Mouse (Mus musculus) limb, embryonic 15.5 days (tissue): ENCODE measurements around the gene Golt1b. TPM values are rescaled to one million over a fixed set of nuclear protein-coding genes. Genes with fewer than 3 reads are reported as not detected.

Experiments
- ATAC-seq: fragments of 200-750 bp; cut with Nextera tagmentation; 2 replicates; pipeline ENCODE4 v1.8.0; 2017; ENCODE audit warnings: low read depth, moderate TSS enrichment; ENCODE audit not compliant: insufficient number of reproducible peaks, low FRiP score, low TSS enrichment
- H3K27ac ChIP-seq: fragments of 300-500 bp; sonication (generic); 2 replicates; pipeline ENCODE4 v1.5.1; 2015; ENCODE audit warnings: moderate library complexity, mild to moderate bottlenecking, inconsistent platforms
- H3K27me3 ChIP-seq: fragments of 300-500 bp; sonication (generic); 2 replicates; pipeline ENCODE4 v1.6.1; 2015; ENCODE audit warnings: inconsistent platforms
- H3K36me3 ChIP-seq: fragments of 300-500 bp; sonication (generic); 2 replicates; pipeline ENCODE4 v1.6.1; 2015; ENCODE audit warnings: inconsistent platforms
- H3K4me1 ChIP-seq: fragments of 300-500 bp; sonication (generic); 2 replicates; pipeline ENCODE4 v1.6.1; 2015; ENCODE audit warnings: inconsistent platforms
- H3K4me2 ChIP-seq: fragments of 300-500 bp; sonication (generic); 2 replicates; pipeline ENCODE4 v1.6.1; 2015; ENCODE audit warnings: mild to moderate bottlenecking, inconsistent platforms
- H3K4me3 ChIP-seq: fragments of 300-500 bp; sonication (generic); 2 replicates; pipeline ENCODE4 v1.5.1; 2015; ENCODE audit warnings: mild to moderate bottlenecking, inconsistent platforms
- H3K9ac ChIP-seq: fragments of 300-500 bp; sonication (generic); 2 replicates; pipeline ENCODE4 v1.6.1; 2015; ENCODE audit warnings: inconsistent platforms
- H3K9me3 ChIP-seq: fragments of 300-500 bp; sonication (generic); 2 replicates; pipeline ENCODE4 v1.6.1; 2016; ENCODE audit warnings: inconsistent platforms
- WGBS: fragments of 180-500 bp; shearing (Covaris S2); methylation state at CpG from one replicate; pipeline ENCODE4 v1.1.7; 2015; 5-methylcytosine and 5-hydroxymethylcytosine counted together
- polyA plus RNA-seq: library from polyadenylated mRNA; unstranded; fragments of >200 nt; fragmentation: Nextera tagmentation; extraction: Ambion mirVana; gene quantifications from 2 replicates; pipeline ENCODE4 v1.2.1, GENCODE M21; 2015

Gene Golt1b
- polyA plus RNA-seq, 1 experiment from 2014 or later = 130 TPM

- H3K4me2 ChIP-seq = no peak overlapping the region
- H3K9me3 ChIP-seq = no peaks in the 10 kb centered on the region
- no peak overlapping the region for H3K27ac ChIP-seq
- H3K4me3 ChIP-seq = no peak overlapping the region
- H3K9ac ChIP-seq = no peak overlapping the region
- peaks cover 70% of the 10 kb centered on the region for H3K36me3 ChIP-seq
- ATAC-seq = no peak
- H3K4me1 ChIP-seq = no peaks in the 10 kb centered on the region
- WGBS = 66% methylated on average over 9 of the region's 9 CpGs
- no peaks in the 10 kb centered on the region for H3K27me3 ChIP-seq
Observed at GRCm38 (mm10) chr6:142363019-142363576, 23.9 kb upstream of the Golt1b start.

- no peaks in the 10 kb centered on the region for H3K4me1 ChIP-seq
- H3K4me3 ChIP-seq = no peak overlapping the region
- WGBS = 77% methylated on average over 8 of the region's 8 CpGs
- no peaks in the 10 kb centered on the region for H3K27me3 ChIP-seq
- H3K4me2 ChIP-seq = no peak overlapping the region
- ATAC-seq = no peak
- H3K36me3 ChIP-seq = peaks cover 54% of the 10 kb centered on the region
- no peak overlapping the region for H3K9ac ChIP-seq
- H3K9me3 ChIP-seq = no peaks in the 10 kb centered on the region
- no peak overlapping the region for H3K27ac ChIP-seq
Observed at GRCm38 (mm10) chr6:142365742-142366472, 21.1 kb upstream of the Golt1b start.

- Histone ChIP-seq H3K27me3 (no peaks in the 10 kb centered on the region), H3K27ac (no peak overlapping the region), H3K4me2 (no peak overlapping the region), H3K9me3 (no peaks in the 10 kb centered on the region), H3K9ac (no peak overlapping the region), H3K36me3 (peaks cover 53% of the 10 kb centered on the region), H3K4me3 (no peak overlapping the region), H3K4me1 (no peaks in the 10 kb centered on the region)
- WGBS = 86% methylated on average over 10 of the region's 10 CpGs
- no peak for ATAC-seq
Observed at GRCm38 (mm10) chr6:142366473-142367018, 20.5 kb upstream of the Golt1b start.

GRCm38 (mm10) chr6:142367565-142367964 is 19.5 kb upstream of the Golt1b start:
- peaks cover 55% of the 10 kb centered on the region for H3K36me3 ChIP-seq
- H3K4me1 ChIP-seq = no peaks in the 10 kb centered on the region
- H3K9ac ChIP-seq = no peak overlapping the region
- no peak overlapping the region for H3K4me3 ChIP-seq
- WGBS = 88% methylated on average over 3 of the region's 3 CpGs
- H3K27ac ChIP-seq = no peak overlapping the region
- no peaks in the 10 kb centered on the region for H3K9me3 ChIP-seq
- no peaks in the 10 kb centered on the region for H3K27me3 ChIP-seq
- H3K4me2 ChIP-seq = no peak overlapping the region
- ATAC-seq = no peak

GRCm38 (mm10) chr6:142369568-142369967 is 17.5 kb upstream of the Golt1b start:
- H3K27me3 ChIP-seq = no peaks in the 10 kb centered on the region
- no peak overlapping the region for H3K4me3 ChIP-seq
- H3K27ac ChIP-seq = no peak overlapping the region
- no peaks in the 10 kb centered on the region for H3K4me1 ChIP-seq
- no peak for ATAC-seq
- peaks cover 56% of the 10 kb centered on the region for H3K36me3 ChIP-seq
- no peak overlapping the region for H3K9ac ChIP-seq
- 87% methylated on average over 3 of the region's 3 CpGs for WGBS
- H3K9me3 ChIP-seq = no peaks in the 10 kb centered on the region
- H3K4me2 ChIP-seq = no peak overlapping the region

GRCm38 (mm10) chr6:142377081-142377480 is 9.9 kb upstream of the Golt1b start:
- 68% methylated on average over 1 of the region's 1 CpGs for WGBS
- H3K9me3 ChIP-seq = no peaks in the 10 kb centered on the region
- H3K27me3 ChIP-seq = no peaks in the 10 kb centered on the region
- no peaks in the 10 kb centered on the region for H3K4me1 ChIP-seq
- H3K27ac ChIP-seq = no peak overlapping the region
- no peak for ATAC-seq
- no peak overlapping the region for H3K9ac ChIP-seq
- H3K4me2 ChIP-seq = no peak overlapping the region
- H3K36me3 ChIP-seq = peaks cover 46% of the 10 kb centered on the region
- H3K4me3 ChIP-seq = no peak overlapping the region

- Histone ChIP-seq H3K27me3 (no peaks in the 10 kb centered on the region), H3K9ac (no peak overlapping the region), H3K9me3 (no peaks in the 10 kb centered on the region), H3K4me1 (no peaks in the 10 kb centered on the region), H3K27ac (no peak overlapping the region), H3K4me3 (no peak overlapping the region), H3K4me2 (no peak overlapping the region), H3K36me3 (peaks cover 34% of the 10 kb centered on the region)
- WGBS = 87% methylated on average over 8 of the region's 8 CpGs
- ATAC-seq = no peak
Observed at GRCm38 (mm10) chr6:142378576-142379330, 8.3 kb upstream of the Golt1b start.

- H3K36me3 ChIP-seq = peaks cover 23% of the 10 kb centered on the region
- H3K9ac ChIP-seq = no peak overlapping the region
- ATAC-seq = no peak
- no peaks in the 10 kb centered on the region for H3K9me3 ChIP-seq
- H3K4me2 ChIP-seq = no peak overlapping the region
- H3K4me3 ChIP-seq = no peak overlapping the region
- no peak overlapping the region for H3K27ac ChIP-seq
- no peaks in the 10 kb centered on the region for H3K4me1 ChIP-seq
- 86% methylated on average over 6 of the region's 6 CpGs for WGBS
- H3K27me3 ChIP-seq = no peaks in the 10 kb centered on the region
Observed at GRCm38 (mm10) chr6:142379961-142380360, 7.1 kb upstream of the Golt1b start.

- H3K27me3 ChIP-seq = no peaks in the 10 kb centered on the region
- H3K4me2 ChIP-seq = no peak overlapping the region
- peaks cover 6% of the 10 kb centered on the region for H3K4me1 ChIP-seq
- H3K9me3 ChIP-seq = no peaks in the 10 kb centered on the region
- H3K9ac ChIP-seq = no peak overlapping the region
- no peak overlapping the region for H3K27ac ChIP-seq
- H3K4me3 ChIP-seq = no peak overlapping the region
- ATAC-seq = no peak
- peaks cover 9% of the 10 kb centered on the region for H3K36me3 ChIP-seq
- 89% methylated on average over 7 of the region's 7 CpGs for WGBS
Observed at GRCm38 (mm10) chr6:142381615-142382014, 5.4 kb upstream of the Golt1b start.

GRCm38 (mm10) chr6:142384521-142384920 is 2.5 kb upstream of the Golt1b start:
- no peak overlapping the region for H3K4me3 ChIP-seq
- H3K9ac ChIP-seq = no peak overlapping the region
- peaks cover 22% of the 10 kb centered on the region for H3K4me1 ChIP-seq
- no peak overlapping the region for H3K27ac ChIP-seq
- no peaks in the 10 kb centered on the region for H3K9me3 ChIP-seq
- no peak for ATAC-seq
- H3K27me3 ChIP-seq = no peaks in the 10 kb centered on the region
- H3K4me2 ChIP-seq = no peak overlapping the region
- 89% methylated on average over 9 of the region's 9 CpGs for WGBS
- H3K36me3 ChIP-seq = no peaks in the 10 kb centered on the region

GRCm38 (mm10) chr6:142386285-142387010 is 573 bp upstream of the Golt1b start:
- 5% methylated on average over 31 of the region's 31 CpGs for whole genome bisulfite sequencing
- Histone ChIP-seq H3K9me3 (no peaks in the 10 kb centered on the region), H3K27ac (no peak overlapping the region), H3K27me3 (no peaks in the 10 kb centered on the region), H3K4me3 (peak overlapping the region; percentile 96), H3K4me1 (peaks cover 25% of the 10 kb centered on the region), H3K36me3 (no peaks in the 10 kb centered on the region), H3K9ac (peak overlapping the region; percentile 54), H3K4me2 (peak overlapping the region; percentile 67)
- no peak; the same call in 1 of the 2 replicates for ATAC-seq
